Mouse (Mus musculus): ENCODE measurements at regions not wholly inside any gene's neighbourhood (a gene's known extent, or its start where the extent isn't known, plus 50 kb on each side); places are given as distances from the start of the nearest gene placed in this dataset.
"Not testable (repeated sequence)": the region's sequence is repeated elsewhere in the genome, so short reads cannot be mapped to it uniquely, and the experiment has no call there.

DNA sequence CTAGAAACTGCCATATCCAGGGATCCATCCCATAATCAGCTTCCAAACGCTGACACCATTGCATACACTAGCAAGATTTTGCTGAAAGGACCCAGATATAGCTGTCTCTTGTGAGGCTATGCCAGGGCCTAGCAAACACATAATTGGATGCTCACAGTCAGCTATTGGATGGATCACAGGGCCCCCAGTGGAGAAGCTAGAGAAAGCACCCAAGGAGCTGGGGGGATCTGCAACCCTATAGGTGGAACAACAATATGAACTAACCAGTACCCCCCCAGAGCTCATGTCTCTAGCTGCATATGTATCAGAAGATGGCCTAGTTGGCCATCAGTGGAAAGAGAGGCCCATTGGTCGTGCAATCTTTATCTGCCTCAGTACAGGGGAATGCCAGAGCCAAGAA is 287.1 kb upstream of the Kcnh8 start:
- not testable (repeated sequence) for TF ChIP-seq CTCF (IDR thresholded peaks at IDR 0.05 in 2 of 3, conservative IDR thresholded peaks at IDR 0.05 in 1 of 3; ENCODE audit: control insufficient read depth in 1 of 3, insufficient read depth in 1 of 3, low read depth in 2 of 3, low read length in 3 of 3, poor library complexity in 1 of 3, severe bottlenecking in 1 of 3); POLR2A (IDR thresholded peaks at IDR 0.05; ENCODE audit: control insufficient read depth in 1 of 2, insufficient read depth in 1 of 2, low read depth in 1 of 2, low read length in 2 of 2, poor library complexity in 1 of 2); JUND (IDR thresholded peaks at IDR 0.05; ENCODE audit: low read depth, low read length); ZMIZ1 (IDR thresholded peaks at IDR 0.05; ENCODE audit: low read depth, low read length); ZC3H11A (IDR thresholded peaks at IDR 0.05; ENCODE audit: low read depth, low read length); USF2 (IDR thresholded peaks at IDR 0.05; ENCODE audit: borderline replicate concordance in 1 of 2, insufficient read depth in 1 of 2, low read depth in 1 of 2, low read length in 2 of 2); KAT2A (conservative IDR thresholded peaks at IDR 0.05; ENCODE audit: low read depth, low read length)
